Mouse (Mus musculus): ENCODE data around the gene Poldip3. TPM values are rescaled to one million over a fixed set of nuclear protein-coding genes. Genes with fewer than 3 reads are reported as not detected.

Poldip3 gene
- 77.3 TPM for polyA plus RNA-seq (2015; fragmentation: Illumina TruSeq; extraction: RNeasy Lipid Tissue Mini Kit (QIAGEN cat#74804); ENCODE audit: insufficient read depth, low replicate concordance)

GRCm38 (mm10) chr15:83149196-83150072 lies at the start of gene Poldip3:
TSS of gene Poldip3 (minus strand) at chr15:83149384.

GRCm38 (mm10) chr15:83172492-83173429 lies 23.6 kb upstream of the Poldip3 start, which contains the start of gene Cyb5r3:
TSS of gene Cyb5r3 (minus strand) at chr15:83172592.

GRCm38 (mm10) chr15:83122566-83123145 lies 26.5 kb downstream of the Poldip3 start, which contains the start of gene Rrp7a:
TSS of gene Rrp7a (minus strand) at chr15:83122801.

GRCm38 (mm10) chr15:83089429-83089605 lies 59.9 kb downstream of the Poldip3 start, which contains the start of gene Serhl:
TSS of gene Serhl (plus strand) at chr15:83089506.

Other genes starting within 250 kb of the Poldip3 start
- gene Tcf20, start 161.5 kb downstream of the Poldip3 start, polyA plus RNA-seq (2015; fragmentation: Illumina TruSeq; extraction: RNeasy Lipid Tissue Mini Kit (QIAGEN cat#74804); ENCODE audit: insufficient read depth, low replicate concordance), result 42.0 TPM
- 40.5 TPM for gene Nfam1, start 116.1 kb downstream of the Poldip3 start, polyA plus RNA-seq (2015; fragmentation: Illumina TruSeq; extraction: RNeasy Lipid Tissue Mini Kit (QIAGEN cat#74804); ENCODE audit: insufficient read depth, low replicate concordance)
- 27.2 TPM for gene Serhl, start 59.9 kb downstream of the Poldip3 start, polyA plus RNA-seq (2015; fragmentation: Illumina TruSeq; extraction: RNeasy Lipid Tissue Mini Kit (QIAGEN cat#74804); ENCODE audit: insufficient read depth, low replicate concordance)
- 16.8 TPM for gene Rrp7a, start 26.6 kb downstream of the Poldip3 start, polyA plus RNA-seq (2015; fragmentation: Illumina TruSeq; extraction: RNeasy Lipid Tissue Mini Kit (QIAGEN cat#74804); ENCODE audit: insufficient read depth, low replicate concordance)
- gene Cyb5r3, start 23.2 kb upstream of the Poldip3 start, polyA plus RNA-seq (2015; fragmentation: Illumina TruSeq; extraction: RNeasy Lipid Tissue Mini Kit (QIAGEN cat#74804); ENCODE audit: insufficient read depth, low replicate concordance), result 43.1 TPM
- 13.7 TPM for gene A4galt, start 102.4 kb upstream of the Poldip3 start, polyA plus RNA-seq (2015; fragmentation: Illumina TruSeq; extraction: RNeasy Lipid Tissue Mini Kit (QIAGEN cat#74804); ENCODE audit: insufficient read depth, low replicate concordance)
- gene Arfgap3, start 200.9 kb upstream of the Poldip3 start, polyA plus RNA-seq (2015; fragmentation: Illumina TruSeq; extraction: RNeasy Lipid Tissue Mini Kit (QIAGEN cat#74804); ENCODE audit: insufficient read depth, low replicate concordance), result 23.7 TPM